Mouse (Mus musculus) splenic B cell, adult 2 months (primary cell): ENCODE measurements around the gene A3galt2.

ENCODE experiments used
- DNase-seq: peaks from one replicate; pipeline ENCODE4 v3.0.0-alpha.2; 2011; ENCODE audit warnings: low read depth, low spot score
- H3K27me3 ChIP-seq: 2 replicates; pipeline ENCODE4 v1.6.1; 2012; ENCODE audit warnings: mild to moderate bottlenecking, low read length, moderate library complexity, mixed read lengths; ENCODE audit not compliant: control insufficient read depth, poor library complexity, insufficient read depth, severe bottlenecking
- H3K36me3 ChIP-seq: 2 replicates; pipeline ENCODE4 v1.6.1; 2012; ENCODE audit warnings: mild to moderate bottlenecking, low read length, moderate library complexity, mixed read lengths; ENCODE audit not compliant: control insufficient read depth, poor library complexity, insufficient read depth, severe bottlenecking

Gene A3galt2

DNA sequence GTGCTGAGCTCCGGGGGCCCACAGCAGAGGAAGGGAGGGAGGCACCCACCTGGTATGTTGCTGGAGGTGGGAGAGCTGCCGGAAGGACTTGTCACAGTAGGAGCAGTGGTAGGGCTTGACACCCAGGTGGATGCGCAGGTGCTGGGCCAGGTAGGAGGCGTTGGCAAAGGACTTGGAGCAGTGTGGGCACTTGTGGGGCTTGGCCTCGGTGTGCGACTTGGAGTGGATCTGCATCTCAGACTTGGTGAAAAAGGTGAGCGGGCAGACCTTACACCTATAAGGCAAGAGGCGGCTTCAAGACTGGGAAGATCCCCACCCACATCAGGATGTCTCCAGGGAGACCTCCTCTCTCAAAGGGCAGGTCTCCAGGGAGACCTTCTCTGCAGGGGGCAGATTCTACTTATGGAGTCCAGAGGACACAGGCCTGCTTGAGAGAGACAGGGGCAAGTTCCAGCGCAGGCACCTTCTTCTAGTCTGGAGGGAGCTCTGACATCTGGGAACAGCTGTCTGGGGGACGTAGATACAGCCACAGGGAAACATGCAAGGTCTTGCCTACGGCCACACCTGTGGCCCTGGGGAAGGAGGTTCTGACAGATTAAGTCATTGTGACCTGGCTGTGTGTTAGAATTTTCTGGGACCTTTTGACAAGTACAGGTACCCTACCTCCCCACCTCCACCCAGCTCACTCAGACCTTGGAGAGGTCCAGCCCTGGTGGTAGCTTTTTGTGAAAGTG, 30.9 kb downstream of the A3galt2 start:
- DNase-seq: peak; percentile 21
- H3K27me3 ChIP-seq: no peaks in the 10 kb centered on the region
- H3K36me3 ChIP-seq: peaks cover 19% of the 10 kb centered on the region

DNA sequence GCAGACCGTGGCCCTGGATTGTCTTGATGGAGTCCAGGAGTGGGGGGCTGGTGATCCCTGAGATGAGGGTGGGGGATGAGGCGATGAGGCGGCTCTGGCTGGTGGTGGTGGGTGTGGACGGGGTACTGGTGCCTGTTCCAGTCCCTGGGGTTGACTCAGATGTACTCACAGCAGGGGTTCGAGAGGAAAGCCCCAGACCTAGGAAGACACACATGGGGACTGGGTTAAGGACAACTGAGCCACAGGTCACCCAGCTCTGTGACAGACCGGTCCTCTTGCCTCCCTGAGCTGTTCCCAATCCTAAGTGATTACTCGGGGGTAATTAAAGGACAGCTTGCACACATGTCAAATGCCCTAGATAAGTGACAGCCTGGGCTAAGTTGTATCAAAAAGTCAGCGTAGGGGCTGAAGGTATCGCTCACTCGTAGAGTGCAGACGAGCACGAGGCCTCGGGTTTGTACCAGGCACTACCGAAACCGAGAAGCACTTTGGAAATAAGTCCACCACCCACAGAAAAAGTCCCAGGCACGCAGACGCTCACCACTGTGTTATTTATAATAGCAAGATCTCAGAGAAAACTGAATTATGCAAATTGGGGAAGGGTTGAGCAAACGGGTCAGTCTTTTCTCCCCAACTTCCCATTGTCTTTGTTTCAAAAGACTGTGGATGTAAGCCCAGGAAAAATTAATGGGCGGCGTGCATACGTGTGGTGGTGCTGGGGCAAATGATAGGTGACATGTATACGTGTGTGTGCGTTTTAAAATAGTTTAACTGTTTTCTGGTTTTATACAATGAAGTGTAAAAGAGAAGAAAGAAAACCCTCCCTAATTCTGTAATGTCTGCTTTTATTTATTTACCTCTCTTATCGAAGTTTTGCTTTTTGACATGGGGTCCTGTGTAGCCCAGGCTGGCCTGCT, 32.1 kb downstream of the A3galt2 start:
- peaks cover 19% of the 10 kb centered on the region for H3K36me3 ChIP-seq

GRCm38 (mm10) chr4:128788108-128788507, 32.9 kb downstream of the A3galt2 start:
- H3K36me3 ChIP-seq: peaks cover 18% of the 10 kb centered on the region
- no peaks in the 10 kb centered on the region for H3K27me3 ChIP-seq
- no peak for DNase-seq

More for the DNA sequence above, 32.1 kb downstream of the A3galt2 start:
- H3K27me3 ChIP-seq: no peaks in the 10 kb centered on the region
- peak; percentile 35 for DNase-seq

DNA sequence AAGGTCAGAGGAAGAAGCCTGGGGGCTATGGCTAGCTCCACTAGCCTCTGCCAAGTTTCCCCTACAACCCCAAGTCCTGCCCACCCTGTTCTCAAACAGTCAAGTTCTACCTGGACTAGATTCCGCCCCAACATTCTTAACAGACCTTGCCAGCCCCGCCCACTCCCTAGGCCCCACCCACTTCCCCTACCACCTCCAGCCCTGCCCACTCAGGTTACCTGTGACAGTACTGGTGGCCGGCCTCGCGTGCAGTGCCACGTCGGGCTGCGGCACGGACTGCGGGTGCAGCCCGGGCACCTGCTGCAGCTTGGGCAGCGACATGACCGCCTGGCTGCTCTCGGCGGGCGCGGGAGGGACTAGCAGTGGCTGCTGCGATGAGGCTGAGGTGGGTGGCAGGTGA, 34.5 kb downstream of the A3galt2 start:
- H3K36me3 ChIP-seq: peaks cover 15% of the 10 kb centered on the region
- DNase-seq: peak; percentile 27
- no peaks in the 10 kb centered on the region for H3K27me3 ChIP-seq

DNA sequence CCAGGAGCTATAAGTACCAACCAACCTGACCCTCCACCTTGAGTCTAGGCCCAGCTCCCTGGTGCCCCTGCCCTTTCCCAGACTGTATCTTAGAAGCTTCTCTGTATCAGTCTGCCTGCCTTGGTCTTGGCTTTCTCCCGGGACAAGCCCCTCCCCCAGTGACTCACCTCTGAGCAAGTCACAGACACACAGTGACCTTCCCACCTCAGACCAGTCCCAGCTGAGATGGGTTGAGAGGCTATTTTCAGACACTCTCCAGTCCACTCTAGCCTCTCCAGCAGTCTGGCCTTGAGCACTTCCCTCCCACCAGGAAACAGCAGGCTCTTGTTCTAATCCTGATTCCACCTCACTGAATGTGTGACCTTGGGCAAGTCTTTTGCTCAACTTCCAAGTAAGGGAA, 38.5 kb downstream of the A3galt2 start:
- Histone ChIP-seq H3K36me3 (no peaks in the 10 kb centered on the region; the same call in 1 of the 2 replicates), H3K27me3 (no peaks in the 10 kb centered on the region)
- no peak for DNase-seq

DNA sequence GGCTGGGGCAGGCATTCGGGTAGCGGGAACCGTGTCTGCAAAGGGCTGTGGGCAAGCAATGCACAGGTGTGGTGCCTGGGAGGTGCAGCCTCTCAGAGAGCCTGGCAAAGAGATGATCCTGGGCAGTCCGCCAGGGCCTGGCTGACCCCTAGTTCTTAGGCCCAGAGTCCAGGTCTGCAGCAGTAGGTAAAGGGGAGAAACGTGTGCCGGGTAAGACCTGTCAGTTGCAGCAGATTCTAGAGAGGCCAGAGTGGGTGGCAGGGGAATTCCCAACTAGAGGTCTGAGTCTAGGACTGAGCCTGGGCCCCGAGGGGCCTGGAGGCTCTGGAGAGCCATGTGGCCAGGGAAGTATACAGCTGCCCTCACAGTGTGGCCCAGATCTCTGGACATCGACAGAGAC, 39.0 kb downstream of the A3galt2 start:
- H3K36me3 ChIP-seq: no peaks in the 10 kb centered on the region; the same call in 1 of the 2 replicates

GRCm38 (mm10) chr4:128795596-128795995, 40.4 kb downstream of the A3galt2 start:
- no peaks in the 10 kb centered on the region for H3K27me3 ChIP-seq
- no peaks in the 10 kb centered on the region; the same call in 1 of the 2 replicates for H3K36me3 ChIP-seq
- DNase-seq: no peak

More for the DNA sequence above, 39.0 kb downstream of the A3galt2 start:
- no peaks in the 10 kb centered on the region for H3K27me3 ChIP-seq
- DNase-seq: no peak

DNA sequence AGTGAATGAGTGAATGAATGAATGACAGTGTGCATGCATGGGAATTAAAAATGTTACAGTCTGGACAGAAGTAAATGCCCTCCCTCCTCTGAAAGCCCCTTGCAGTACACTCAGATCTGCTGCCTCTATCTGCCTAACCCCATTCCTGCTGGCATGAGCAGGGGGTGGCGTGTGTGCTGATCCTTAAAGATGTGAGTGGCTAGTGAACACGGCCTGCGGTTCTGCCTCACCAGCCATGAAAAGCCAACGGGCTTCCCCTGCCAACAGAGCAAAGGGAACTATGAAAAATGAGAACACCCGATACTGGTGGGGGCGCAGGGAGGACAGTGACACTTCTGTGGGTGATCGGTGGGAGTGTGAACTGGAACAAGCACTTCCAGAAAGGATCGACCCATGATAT, 41.6 kb downstream of the A3galt2 start:
- DNase-seq: peak; percentile 38
- H3K27me3 ChIP-seq: no peaks in the 10 kb centered on the region

DNA sequence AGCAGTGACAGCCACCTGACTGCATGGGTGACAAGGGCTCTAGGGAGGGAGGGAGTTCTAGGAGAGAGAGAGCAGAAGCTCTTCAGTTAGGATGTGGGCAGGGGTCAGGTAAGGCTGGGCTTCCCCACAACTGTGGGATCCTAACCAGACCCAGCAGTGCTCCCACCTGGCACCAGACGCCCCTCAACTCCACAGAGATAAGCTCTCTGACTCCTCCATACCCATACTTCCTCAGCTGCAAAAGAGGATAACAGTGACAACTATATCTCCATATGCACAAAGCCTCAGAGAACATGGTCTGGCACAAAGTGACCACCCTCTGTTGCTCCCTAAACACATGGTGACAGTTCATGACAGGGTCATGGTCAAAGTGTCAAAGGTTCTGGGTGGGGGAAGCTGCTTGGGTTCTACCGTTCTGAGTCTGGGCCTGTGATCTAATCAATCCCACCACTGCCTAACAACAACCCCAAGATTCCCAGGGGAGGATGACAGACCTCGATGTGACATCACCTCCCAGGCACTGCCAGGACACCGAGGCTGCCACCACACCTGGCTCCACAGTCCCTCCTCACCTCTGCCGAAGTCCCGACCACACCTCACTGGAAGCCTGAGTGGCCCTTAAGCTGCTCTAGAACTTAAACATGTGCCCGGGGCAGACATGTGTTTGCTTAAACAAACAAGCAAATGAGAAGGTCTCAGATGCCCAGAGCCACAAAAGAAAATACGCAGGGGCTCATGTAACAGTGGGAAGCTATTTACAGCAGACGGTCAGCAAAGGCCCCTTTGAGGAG, 46.7 kb downstream of the A3galt2 start:
- Histone ChIP-seq H3K36me3 (no peaks in the 10 kb centered on the region), H3K27me3 (no peaks in the 10 kb centered on the region)
- DNase-seq: no peak

More for the DNA sequence above, 41.6 kb downstream of the A3galt2 start:
- no peaks in the 10 kb centered on the region; the same call in 1 of the 2 replicates for H3K36me3 ChIP-seq

- no peaks in the 10 kb centered on the region for H3K27me3 ChIP-seq
- no peaks in the 10 kb centered on the region for H3K36me3 ChIP-seq
- no peak for DNase-seq
Observed at GRCm38 (mm10) chr4:128803569-128803968, 48.4 kb downstream of the A3galt2 start.

- no peak for DNase-seq
- H3K27me3 ChIP-seq: no peaks in the 10 kb centered on the region
Observed at GRCm38 (mm10) chr4:128804426-128805149, 49.4 kb downstream of the A3galt2 start.

GRCm38 (mm10) chr4:128805150-128806042, 50.2 kb downstream of the A3galt2 start:
- H3K27me3 ChIP-seq: no peaks in the 10 kb centered on the region
- peak; percentile 37 for DNase-seq
- no peaks in the 10 kb centered on the region for H3K36me3 ChIP-seq

More at GRCm38 (mm10) chr4:128804426-128805149, 49.4 kb downstream of the A3galt2 start:
- H3K36me3 ChIP-seq: no peaks in the 10 kb centered on the region
